Mouse (Mus musculus) midbrain, embryonic 12.5 days (tissue): ENCODE measurements at regions not wholly inside any gene's neighbourhood (a gene's known extent, or its start where the extent isn't known, plus 50 kb on each side); places are given as distances from the start of the nearest gene placed in this dataset.

Source experiments
- ATAC-seq: fragments of 200-750 bp; cut with Nextera tagmentation; 2 replicates; pipeline ENCODE4 v1.8.0; 2017; ENCODE audit warnings: low read depth, moderate TSS enrichment, moderate library complexity; ENCODE audit not compliant: low FRiP score
- H3K27ac ChIP-seq: fragments of 300-500 bp; sonication (generic); replicated peaks from 2 replicates; pipeline ENCODE4 v1.5.1; 2016; ENCODE audit warnings: mild to moderate bottlenecking
- H3K27me3 ChIP-seq: fragments of 300-500 bp; sonication (generic); 2 replicates; pipeline ENCODE4 v1.6.1; 2016; ENCODE audit warnings: mild to moderate bottlenecking
- H3K36me3 ChIP-seq: fragments of 300-500 bp; sonication (generic); 2 replicates; pipeline ENCODE4 v1.6.1; 2016
- H3K4me1 ChIP-seq: fragments of 300-500 bp; sonication (generic); 2 replicates; pipeline ENCODE4 v1.6.1; 2016
- H3K4me2 ChIP-seq: fragments of 300-500 bp; sonication (generic); replicated peaks from 2 replicates; pipeline ENCODE4 v1.6.1; 2016; ENCODE audit warnings: mild to moderate bottlenecking, moderate library complexity
- H3K4me3 ChIP-seq: fragments of 300-500 bp; sonication (generic); 2 replicates; pipeline ENCODE4 v1.5.1; 2016; ENCODE audit warnings: mild to moderate bottlenecking
- H3K9ac ChIP-seq: fragments of 300-500 bp; sonication (generic); replicated peaks from 2 replicates; pipeline ENCODE4 v1.6.1; 2016; ENCODE audit warnings: mild to moderate bottlenecking, moderate library complexity
- H3K9me3 ChIP-seq: fragments of 300-500 bp; sonication (generic); 2 replicates; pipeline ENCODE4 v1.6.1; 2016; ENCODE audit warnings: mild to moderate bottlenecking
- WGBS: fragments of 180-500 bp; shearing (Covaris S2); methylation state at CpG from one replicate; pipeline ENCODE4 v1.1.7; 2016; 5-methylcytosine and 5-hydroxymethylcytosine counted together

DNA sequence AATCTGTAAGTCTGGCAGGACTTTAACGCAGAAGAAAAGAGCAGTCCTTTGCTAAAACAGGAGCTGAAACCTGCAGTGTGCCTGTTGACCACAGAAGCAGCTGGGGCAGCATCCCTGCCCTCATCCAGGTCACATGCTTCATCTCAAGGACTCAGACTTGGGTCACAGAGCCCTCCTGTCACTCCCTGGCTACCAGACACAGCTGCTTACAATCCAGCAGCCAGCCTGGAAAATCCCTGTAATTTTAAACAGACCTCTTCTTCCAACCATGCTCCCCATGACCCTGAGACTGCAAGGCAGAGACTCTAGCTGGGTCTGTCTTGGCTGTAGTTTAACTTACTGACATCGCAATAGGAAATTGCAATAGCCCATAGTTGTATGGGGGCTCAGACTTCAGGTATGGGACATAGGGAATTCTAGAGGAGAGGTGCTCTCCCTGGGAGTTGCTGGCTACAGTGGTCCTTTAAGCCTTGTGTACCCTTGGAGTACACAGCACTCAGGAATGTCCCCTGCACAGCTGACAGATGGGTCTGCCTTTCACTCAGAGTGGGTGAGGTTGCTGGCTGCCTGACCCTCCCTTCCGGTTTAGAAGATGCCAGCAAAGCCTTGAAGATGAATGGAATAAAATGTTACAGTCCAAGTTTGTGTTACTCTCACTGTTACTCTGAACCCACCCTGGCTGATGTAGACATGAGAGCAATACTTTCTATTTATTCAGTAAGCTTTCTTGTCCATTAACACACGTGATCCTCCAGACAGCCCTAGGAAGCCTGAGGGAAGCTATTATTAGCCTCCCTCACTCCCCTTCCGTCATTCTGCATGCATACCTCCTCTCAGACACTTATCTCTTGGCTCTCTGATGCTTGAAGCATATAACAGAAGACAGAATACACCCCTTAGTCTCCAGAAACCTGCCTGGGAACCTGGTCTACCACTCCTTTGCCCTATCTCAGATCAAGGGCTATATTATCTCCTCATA is 159.7 kb downstream of the Sox11 start:
- 53% methylated on average over 5 of the region's 5 CpGs for WGBS
- H3K9me3 ChIP-seq: no peaks in the 10 kb centered on the region
- no peaks in the 10 kb centered on the region for H3K27me3 ChIP-seq
- peak; percentile 19; the same call in 1 of the 2 replicates for ATAC-seq
- no peak overlapping the region for H3K9ac ChIP-seq
- H3K4me2 ChIP-seq: no peak overlapping the region
- H3K27ac ChIP-seq: peak overlapping the region; percentile 56
- H3K4me1 ChIP-seq: peaks cover 18% of the 10 kb centered on the region
- H3K36me3 ChIP-seq: no peaks in the 10 kb centered on the region
- H3K4me3 ChIP-seq: no peak overlapping the region

DNA sequence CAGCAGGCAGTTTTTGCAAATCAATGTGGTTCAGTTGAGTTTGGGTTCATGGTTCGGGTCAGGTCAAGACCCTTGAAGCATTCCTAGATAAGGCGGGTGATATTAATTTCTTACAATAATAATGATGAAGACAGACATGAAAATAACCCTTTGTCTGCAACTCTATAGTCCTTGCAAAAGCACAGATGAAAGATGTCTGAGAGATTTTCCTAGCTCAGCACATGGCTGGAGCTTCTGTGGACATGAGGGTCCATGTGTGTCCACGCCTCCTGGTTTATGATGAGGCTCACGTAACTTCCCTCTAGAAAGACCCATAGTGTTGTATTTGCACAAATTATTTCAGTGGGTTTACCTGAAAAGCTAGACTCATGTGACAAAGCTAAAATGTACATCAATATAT is 168.8 kb downstream of the Sox11 start:
- no peak overlapping the region for H3K27ac ChIP-seq
- no peak overlapping the region for H3K4me2 ChIP-seq
- no peak overlapping the region for H3K9ac ChIP-seq
- no peak overlapping the region for H3K4me3 ChIP-seq
- no peak for ATAC-seq
- no peaks in the 10 kb centered on the region for H3K4me1 ChIP-seq
- H3K27me3 ChIP-seq: no peaks in the 10 kb centered on the region
- H3K9me3 ChIP-seq: no peaks in the 10 kb centered on the region
- 94% methylated on average over 4 of the region's 4 CpGs for WGBS
- H3K36me3 ChIP-seq: no peaks in the 10 kb centered on the region

DNA sequence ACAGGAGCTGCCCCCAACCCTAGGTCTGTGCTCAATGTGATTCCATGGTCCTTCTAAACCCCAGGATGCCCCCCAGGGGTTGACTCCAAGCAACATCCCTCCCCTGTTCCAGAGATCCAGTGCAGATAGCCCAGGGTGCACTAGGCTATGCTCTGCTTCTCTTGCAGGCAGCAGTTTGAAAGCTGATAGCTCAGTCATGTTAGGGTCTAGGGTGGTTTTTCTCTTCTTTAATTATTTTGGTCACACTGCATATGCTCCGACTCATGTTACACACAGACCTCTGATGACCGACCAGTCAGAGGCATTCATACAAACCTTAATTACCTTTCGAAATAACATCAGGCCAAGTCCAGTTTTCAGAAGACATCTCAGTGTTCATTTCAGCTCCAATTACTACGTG is 169.2 kb downstream of the Sox11 start:
- Histone ChIP-seq H3K9me3 (no peaks in the 10 kb centered on the region), H3K9ac (no peak overlapping the region), H3K4me2 (no peak overlapping the region), H3K4me1 (no peaks in the 10 kb centered on the region), H3K36me3 (no peaks in the 10 kb centered on the region), H3K27me3 (no peaks in the 10 kb centered on the region), H3K4me3 (no peak overlapping the region), H3K27ac (no peak overlapping the region)
- 77% methylated on average over 4 of the region's 4 CpGs for WGBS
- no peak for ATAC-seq

DNA sequence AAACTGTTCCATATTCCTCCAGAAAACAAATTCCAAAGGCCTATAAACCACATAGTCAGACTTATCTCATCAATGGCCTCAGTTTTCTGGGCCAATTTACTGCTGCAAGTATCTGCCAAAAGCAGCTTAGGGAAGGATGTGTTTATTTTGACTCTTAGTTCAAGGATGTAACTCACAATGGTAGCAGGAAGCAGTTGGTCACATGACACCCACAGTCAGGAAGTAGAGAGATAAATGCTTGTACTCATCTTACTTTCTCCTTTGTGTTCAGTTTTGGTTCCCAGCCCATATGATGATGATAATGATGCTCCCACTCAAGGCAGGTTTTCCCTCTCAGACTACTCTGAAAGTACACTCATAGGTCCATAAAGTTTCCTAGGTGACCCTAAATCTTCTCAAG is 170.8 kb downstream of the Sox11 start:
- no peaks in the 10 kb centered on the region for H3K9me3 ChIP-seq

DNA sequence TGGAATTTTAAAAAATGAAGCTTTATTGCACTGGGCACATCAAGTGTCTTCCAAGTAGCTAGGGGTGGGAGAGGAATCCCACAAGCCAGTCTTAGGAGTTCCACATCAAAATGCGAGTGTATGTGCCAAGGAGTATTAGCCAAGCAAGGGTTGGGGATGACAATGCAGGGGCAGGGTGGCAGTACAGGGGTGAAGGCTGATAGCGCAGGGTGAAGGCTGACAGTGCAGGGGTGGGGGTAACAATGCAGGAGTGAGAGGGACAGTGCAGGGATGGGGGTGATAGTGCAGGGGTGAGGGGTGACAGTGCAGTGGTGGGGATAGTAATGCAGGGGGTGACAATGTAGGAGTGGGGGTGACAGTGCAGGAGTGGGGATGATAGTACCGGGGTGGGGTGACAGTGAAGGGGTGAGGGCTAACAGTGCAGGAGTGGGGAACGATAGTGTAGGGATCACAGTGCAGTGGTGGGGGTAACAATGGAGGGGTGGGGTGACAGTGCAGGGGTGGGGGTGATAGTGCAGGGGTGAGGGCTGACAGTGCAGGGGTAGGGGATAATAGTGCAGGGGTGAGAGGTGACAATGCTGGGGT is 177.4 kb downstream of the Sox11 start:
- ATAC-seq: no peak
- H3K27me3 ChIP-seq: no peaks in the 10 kb centered on the region
- H3K9ac ChIP-seq: no peak overlapping the region
- H3K4me3 ChIP-seq: no peak overlapping the region
- WGBS: 88% methylated on average over 4 of the region's 4 CpGs
- peaks cover 5% of the 10 kb centered on the region; the same call in 1 of the 2 replicates for H3K4me1 ChIP-seq
- H3K9me3 ChIP-seq: no peaks in the 10 kb centered on the region
- H3K36me3 ChIP-seq: no peaks in the 10 kb centered on the region
- no peak overlapping the region for H3K4me2 ChIP-seq
- no peak overlapping the region for H3K27ac ChIP-seq

More for the DNA sequence above, 170.8 kb downstream of the Sox11 start:
- Histone ChIP-seq H3K4me3 (no peak overlapping the region), H3K27me3 (no peaks in the 10 kb centered on the region), H3K4me2 (no peak overlapping the region), H3K36me3 (no peaks in the 10 kb centered on the region), H3K4me1 (no peaks in the 10 kb centered on the region), H3K9ac (no peak overlapping the region), H3K27ac (no peak overlapping the region)
- no peak for ATAC-seq

DNA sequence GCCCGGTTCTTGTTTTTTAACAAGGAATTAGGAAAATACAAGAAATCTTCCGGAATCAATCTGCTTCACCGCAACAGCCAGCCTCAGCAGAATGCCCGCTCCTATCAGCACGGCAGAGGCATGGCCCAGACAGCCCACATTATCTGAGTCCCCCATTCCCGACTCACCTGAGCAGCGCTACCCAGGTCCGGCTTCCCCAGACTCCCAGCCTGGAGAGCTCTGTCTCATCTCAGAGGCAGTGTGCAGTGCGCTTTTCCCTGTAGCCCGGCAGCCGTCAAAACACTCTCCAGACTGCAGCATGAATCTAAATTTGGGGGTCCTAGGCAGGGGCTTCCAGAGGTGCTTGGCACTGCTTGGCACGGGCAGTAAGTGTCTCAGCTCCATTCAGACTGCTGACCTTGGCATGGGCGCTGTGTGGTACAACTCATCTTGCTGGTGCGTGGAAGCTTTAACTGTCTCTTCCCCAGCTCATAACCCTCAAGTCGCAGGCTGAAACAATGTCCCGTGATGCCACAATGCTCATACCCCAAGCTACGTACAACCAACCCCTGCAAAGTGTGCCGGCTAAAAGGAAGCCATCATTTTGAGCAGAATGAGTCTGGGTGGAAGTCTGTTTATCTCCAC is 182.2 kb downstream of the Sox11 start:
- 77% methylated on average over 18 of the region's 18 CpGs for WGBS
- 0 out of 2 replicates have a peak overlapping the region, but pooled peaks have one; percentile 30 for H3K27ac ChIP-seq
- no peak overlapping the region; the same call in 1 of the 2 replicates for H3K9ac ChIP-seq
- H3K4me2 ChIP-seq: no peak overlapping the region
- no peaks in the 10 kb centered on the region for H3K27me3 ChIP-seq
- H3K4me1 ChIP-seq: peaks cover 28% of the 10 kb centered on the region
- no peak for ATAC-seq
- H3K4me3 ChIP-seq: no peak overlapping the region
- no peaks in the 10 kb centered on the region for H3K9me3 ChIP-seq
- H3K36me3 ChIP-seq: no peaks in the 10 kb centered on the region

DNA sequence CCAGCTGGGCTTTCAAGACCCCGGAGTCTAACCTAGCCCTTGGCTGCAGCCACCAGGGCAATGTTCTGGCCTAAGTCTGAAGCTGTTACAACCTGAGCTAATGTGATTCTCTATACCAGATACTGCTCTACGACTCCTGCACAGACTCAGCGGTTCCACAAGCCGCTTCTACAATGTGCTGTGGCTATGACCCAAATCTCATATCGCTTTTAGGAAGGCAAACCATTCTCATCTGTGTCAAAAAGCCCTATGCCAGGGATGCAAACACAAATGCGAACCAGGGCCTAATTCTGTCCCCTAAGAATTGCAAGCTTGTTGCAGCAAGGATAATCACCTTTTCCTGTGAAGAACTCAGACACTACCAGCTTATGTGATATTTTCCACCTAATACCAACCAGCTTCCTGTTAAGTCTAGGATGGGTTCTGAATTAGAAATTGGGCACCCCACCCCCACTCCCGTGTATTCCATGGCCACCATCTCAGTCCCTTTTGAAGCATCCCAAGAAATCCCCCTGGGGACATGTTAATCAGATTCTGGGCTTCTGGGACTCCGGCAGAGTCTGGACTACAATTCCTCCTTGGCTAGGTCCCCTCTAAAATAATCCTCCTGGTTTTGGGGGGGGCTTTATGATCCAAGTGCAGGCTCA is 182.8 kb downstream of the Sox11 start:
- WGBS: 64% methylated on average over 8 of the region's 8 CpGs
- Histone ChIP-seq H3K36me3 (no peaks in the 10 kb centered on the region), H3K4me1 (peaks cover 34% of the 10 kb centered on the region), H3K9ac (no peak overlapping the region), H3K9me3 (no peaks in the 10 kb centered on the region), H3K4me2 (no peak overlapping the region), H3K27me3 (no peaks in the 10 kb centered on the region), H3K4me3 (no peak overlapping the region), H3K27ac (0 out of 2 replicates have a peak overlapping the region, but pooled peaks have one; percentile 30)
- ATAC-seq: no peak

DNA sequence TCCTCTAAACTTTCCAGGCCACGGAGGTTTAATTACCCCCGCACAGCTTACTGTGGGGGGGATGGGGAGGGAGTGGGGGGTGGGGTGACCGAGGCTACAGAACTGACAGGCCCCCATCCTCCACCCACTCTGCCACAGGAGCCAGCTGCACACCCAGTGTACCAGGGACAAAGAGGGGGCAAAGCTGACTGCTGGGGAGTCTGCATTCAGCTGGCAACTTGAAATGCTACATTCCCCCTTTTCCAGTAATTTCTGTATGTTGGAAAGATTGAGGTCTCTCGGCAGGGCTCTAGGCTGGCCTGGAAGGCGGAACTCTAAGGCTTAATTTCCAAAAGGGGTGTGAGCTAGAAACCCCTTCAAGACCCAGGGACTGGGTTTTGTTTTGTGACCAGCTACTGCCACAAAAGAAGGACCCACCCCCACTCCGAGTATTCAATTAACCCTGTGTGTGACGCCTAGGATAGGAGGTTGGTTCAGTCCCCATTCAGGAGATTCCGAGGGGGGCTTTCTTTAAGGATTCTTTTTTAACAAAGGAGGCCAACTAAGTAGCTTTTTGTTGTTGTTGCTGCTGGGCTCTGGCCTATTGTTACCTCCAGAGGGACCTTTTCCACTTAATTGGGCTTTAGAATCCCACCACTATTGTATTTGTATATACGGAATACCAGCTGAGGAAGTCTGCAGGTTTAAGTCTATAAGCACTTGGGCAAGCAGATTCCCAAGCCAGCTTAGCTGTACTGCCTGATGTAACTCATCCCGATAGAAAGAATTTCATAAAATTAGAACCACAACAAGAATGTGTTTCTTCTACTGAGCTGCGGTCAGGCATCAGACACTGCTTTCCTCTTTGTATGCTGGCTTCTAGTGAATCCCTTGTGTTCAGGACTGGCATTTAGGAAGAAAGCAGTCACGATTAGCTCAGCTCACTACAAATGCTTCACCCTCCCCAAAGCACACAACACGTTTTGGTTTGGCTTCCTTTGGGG is 191.2 kb downstream of the Sox11 start:
- Histone ChIP-seq H3K27me3 (no peaks in the 10 kb centered on the region), H3K4me3 (no peak overlapping the region), H3K36me3 (no peaks in the 10 kb centered on the region), H3K9ac (peak overlapping the region; percentile 20; the same call in 1 of the 2 replicates), H3K4me2 (peak overlapping the region; percentile 26), H3K27ac (peak overlapping the region; percentile 95), H3K9me3 (no peaks in the 10 kb centered on the region), H3K4me1 (peaks cover 55% of the 10 kb centered on the region)
- peak; percentile 96 for ATAC-seq
- WGBS: 7% methylated on average over 13 of the region's 13 CpGs

DNA sequence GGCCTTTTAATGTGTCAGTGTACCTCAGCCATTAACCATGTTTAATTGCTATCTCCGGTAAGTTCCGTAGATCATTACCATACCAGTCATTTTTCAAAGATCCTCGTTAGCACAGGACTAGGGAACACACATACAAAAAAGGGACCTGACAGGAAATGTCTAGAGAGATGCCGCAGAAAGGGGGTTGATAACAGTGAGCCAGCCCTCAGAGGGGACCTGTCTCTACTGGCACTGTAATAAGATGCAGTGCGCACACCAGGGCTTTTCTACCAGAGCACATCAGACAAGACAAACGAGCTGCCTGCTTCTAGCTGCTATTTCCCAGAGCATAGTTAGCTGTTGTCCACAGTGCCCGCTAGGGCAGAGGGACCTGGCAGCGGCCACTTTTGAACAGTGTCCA is 199.1 kb downstream of the Sox11 start:
- Histone ChIP-seq H3K4me1 (peaks cover 33% of the 10 kb centered on the region), H3K9me3 (no peaks in the 10 kb centered on the region), H3K27me3 (no peaks in the 10 kb centered on the region), H3K9ac (no peak overlapping the region), H3K4me2 (no peak overlapping the region), H3K4me3 (no peak overlapping the region), H3K36me3 (no peaks in the 10 kb centered on the region), H3K27ac (0 out of 2 replicates have a peak overlapping the region, but pooled peaks have one; percentile 1)
- ATAC-seq: no peak
- WGBS: 85% methylated on average over 8 of the region's 8 CpGs

DNA sequence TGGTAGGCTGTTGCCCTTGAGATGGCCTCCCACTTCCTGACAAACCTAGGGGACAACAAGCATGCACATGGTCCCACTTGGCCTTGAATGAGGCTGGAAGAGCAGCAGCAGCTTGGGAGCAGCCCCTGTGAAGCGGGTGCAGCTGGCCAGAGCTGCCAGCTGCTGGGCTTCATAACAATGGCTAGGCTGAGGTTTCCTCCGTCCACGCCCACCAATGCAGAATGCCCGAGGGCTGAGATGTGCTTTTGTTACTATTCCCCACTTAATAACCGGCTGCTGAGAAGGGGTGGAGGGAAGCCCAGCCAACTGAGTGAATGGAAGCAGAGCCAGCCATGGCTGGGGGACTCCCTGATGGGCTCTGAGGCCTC is 202.1 kb downstream of the Sox11 start:
- H3K27me3 ChIP-seq: no peaks in the 10 kb centered on the region
- H3K4me2 ChIP-seq: peak overlapping the region; percentile 44
- peak overlapping the region; percentile 28 for H3K9ac ChIP-seq
- no peaks in the 10 kb centered on the region for H3K36me3 ChIP-seq
- peak overlapping the region; percentile 99 for H3K27ac ChIP-seq
- ATAC-seq: peak; percentile 85
- H3K4me3 ChIP-seq: peak overlapping the region; percentile 17
- peaks cover 56% of the 10 kb centered on the region for H3K4me1 ChIP-seq
- WGBS: 16% methylated on average over 5 of the region's 5 CpGs
- no peaks in the 10 kb centered on the region for H3K9me3 ChIP-seq
